ENCODE assay signal across 8 mouse cellular contexts in genomic region chr16:20732925-20733730, GRCm38 (mm10). TPM values are rescaled to one million over a fixed set of nuclear protein-coding genes. Genes with fewer than 3 reads are reported as not detected.
DNase-seq lines count a peak whose midpoint lies in the region; ATAC-seq and TF ChIP-seq lines count a peak whose summit lies in the region.

Gene Chrd, plus strand, starts transcription at chr16:20733127.

- peak within 1 kb of the TSS; percentile 35; the same call in 1 of the 2 replicates for H3K4me3 ChIP-seq in spleen, adult 2 months (ENCODE audit: extremely low read depth, insufficient read depth, insufficient read length)
- peak within 1 kb of the TSS; percentile 59 for H3K4me3 ChIP-seq in heart, adult 2 months
- peak within 1 kb of the TSS; percentile 20 to 49 for H3K4me3 ChIP-seq in liver, embryonic 14.5 days (ENCODE audit: insufficient read depth in 1 of 2, low read depth in 2 of 2, low read length in 2 of 2)
- peak within 1 kb of the TSS; percentile 49 for H3K4me3 ChIP-seq in neural tube, embryonic 14.5 days (ENCODE audit: low read depth, low read length)

- H3K9ac ChIP-seq in heart, adult 2 months (ENCODE audit: low read depth, low read length) = peak within 1 kb of the TSS; percentile 70
- peak within 1 kb of the TSS; percentile 27 for H3K9ac ChIP-seq in liver, embryonic 14.5 days (replicated peaks)
- peak within 1 kb of the TSS; percentile 61 for H3K9ac ChIP-seq in neural tube, embryonic 14.5 days (replicated peaks; ENCODE audit: low read depth, low read length)

- intact Hi-C loops in heart, adult 2 months (cut with DNase I) = no loop called here

- H3K4me2 ChIP-seq in liver, embryonic 14.5 days (ENCODE audit: low read depth) = peak within 1 kb of the TSS; percentile 62
- H3K4me2 ChIP-seq in neural tube, embryonic 14.5 days (ENCODE audit: low read depth, low read length) = peak within 1 kb of the TSS; percentile 72

- 1% methylated on average over 69 of the region's 70 CpGs for WGBS in spleen, adult 2 months
- under 1% methylated on average over 45 of the region's 70 CpGs for WGBS in heart, adult 2 months
- under 1% methylated on average over 66 of the region's 70 CpGs for WGBS in liver, embryonic 14.5 days (ENCODE audit: insufficient replicate concordance)
- under 1% methylated on average over 60 of the region's 70 CpGs for WGBS in neural tube, embryonic 14.5 days

- peaks cover 21% of the 10 kb centered on the region for H3K27me3 ChIP-seq in spleen, adult 2 months (ENCODE audit: control insufficient read depth, insufficient read depth, low read length)
- peaks cover 2% of the 10 kb centered on the region; the same call in 1 of the 2 replicates for H3K27me3 ChIP-seq in heart, adult 2 months (ENCODE audit: control insufficient read depth, insufficient read depth, low read length)
- peaks cover 53% of the 10 kb centered on the region for H3K27me3 ChIP-seq in liver, embryonic 14.5 days (ENCODE audit: control insufficient read depth, insufficient read depth, low read length)
- peaks cover 9% of the 10 kb centered on the region for H3K27me3 ChIP-seq in neural tube, embryonic 14.5 days (ENCODE audit: control insufficient read depth, insufficient read depth, low read length)

- TF ChIP-seq EP300 in heart, adult 2 months (IDR thresholded peaks at IDR 0.05; ENCODE audit: insufficient read depth, low read depth, low read length) = no peak
- TF ChIP-seq EP300 in liver, embryonic 14.5 days (IDR thresholded peaks at IDR 0.05; ENCODE audit: low read depth) = no peak

- H3K27ac ChIP-seq in spleen, adult 2 months (ENCODE audit: insufficient read depth, low read length) = no peak within 1 kb of the TSS
- H3K27ac ChIP-seq in heart, adult 2 months = peak within 1 kb of the TSS; percentile 62
- no peak within 1 kb of the TSS for H3K27ac ChIP-seq in liver, embryonic 14.5 days
- peak within 1 kb of the TSS; percentile 55 for H3K27ac ChIP-seq in neural tube, embryonic 14.5 days (ENCODE audit: low read depth, low read length)

- no peak for TF ChIP-seq CTCF in spleen, adult 2 months (IDR thresholded peaks at IDR 0.05; ENCODE audit: extremely low read depth, insufficient read depth, insufficient read length, insufficient replicate concordance)
- TF ChIP-seq CTCF in heart, adult 2 months (IDR thresholded peaks at IDR 0.05) = no peak
- no peak for TF ChIP-seq CTCF in liver, embryonic 14.5 days (IDR thresholded peaks at IDR 0.05; ENCODE audit: low read depth)

- no peak for TF ChIP-seq POLR2A in spleen, adult 2 months (IDR thresholded peaks at IDR 0.05; ENCODE audit: low read depth, low read length)
- TF ChIP-seq POLR2A in heart, adult 2 months (IDR thresholded peaks at IDR 0.05; ENCODE audit: insufficient read depth, low read depth, low read length) = no peak

- ATAC-seq in liver, embryonic 14.5 days (ENCODE audit: insufficient read depth) = peak; percentile 13; the same call in 1 of the 2 replicates
- ATAC-seq in neural tube, embryonic 14.5 days (ENCODE audit: low read depth) = peak; percentile 81

- no peak for DNase-seq in spleen, adult 2 months (ENCODE audit: low read depth in 1 of 2, low spot score in 2 of 2)
- DNase-seq in spleen, adult 18-20 months = no peak
- peak; percentile 82 for DNase-seq in embryo, embryonic 11 days
- peak; percentile 75 to 80 for DNase-seq in heart, adult 2 months
- DNase-seq in kidney, adult 9 months = peak; percentile 45
- DNase-seq in liver, embryonic 14.5 days (ENCODE audit: low read depth in 3 of 3, low spot score in 3 of 3) = no peak
- no peak for DNase-seq in spleen, adult 12 weeks (ENCODE audit: low spot score)

- H3K9me3 ChIP-seq in liver, embryonic 14.5 days (ENCODE audit: control insufficient read depth, low read length) = no peaks in the 10 kb centered on the region
- H3K9me3 ChIP-seq in neural tube, embryonic 14.5 days (ENCODE audit: control insufficient read depth, low read length) = no peaks in the 10 kb centered on the region

- H3K4me1 ChIP-seq in spleen, adult 2 months (ENCODE audit: control insufficient read depth, insufficient read depth, insufficient read length) = no peaks in the 10 kb centered on the region; the same call in 1 of the 2 replicates
- H3K4me1 ChIP-seq in heart, adult 2 months (ENCODE audit: control insufficient read depth, insufficient read depth, low read length) = no peaks in the 10 kb centered on the region; the same call in 1 of the 2 replicates
- 0 out of 4 replicates have a peak, but pooled peaks cover 0 to 2% of the 10 kb centered on the region in 2 experiments for H3K4me1 ChIP-seq in liver, embryonic 14.5 days (replicated peaks; ENCODE audit: control insufficient read depth in 2 of 2, insufficient read depth in 2 of 2, low read length in 1 of 2)
- peaks cover 13% of the 10 kb centered on the region for H3K4me1 ChIP-seq in neural tube, embryonic 14.5 days (ENCODE audit: control insufficient read depth, insufficient read depth, low read length)

- no peaks in the 10 kb centered on the region for H3K36me3 ChIP-seq in spleen, adult 2 months (ENCODE audit: control insufficient read depth, insufficient read depth, low read length)
- no peaks in the 10 kb centered on the region for H3K36me3 ChIP-seq in heart, adult 2 months (ENCODE audit: control insufficient read depth, insufficient read depth, low read length)
- H3K36me3 ChIP-seq in liver, embryonic 14.5 days (replicated peaks; ENCODE audit: control insufficient read depth, insufficient read depth, low read depth) = no peaks in the 10 kb centered on the region
- H3K36me3 ChIP-seq in neural tube, embryonic 14.5 days (ENCODE audit: control insufficient read depth, insufficient read depth, low read length) = no peaks in the 10 kb centered on the region

- H3K79me2 ChIP-seq in heart, adult 2 months (replicated peaks; ENCODE audit: control insufficient read depth, insufficient read depth, low read length) = no peaks in the 10 kb centered on the region

RNA-seq across cellular contexts. Expression of gene Chrd, which starts in this region (rescaled TPM):
- polyA plus RNA-seq in spleen, adult 2 months (2012; rRNA removed) = 0.63 and 1.6 TPM in 2 replicates
- total RNA-seq in heart, adult 2 months (2021) = 1 to 10 TPM; 2.0 to 2.2 TPM
- 3.6 and 4.8 TPM in 2 replicates for polyA plus RNA-seq in heart, adult 2 months (2012; rRNA removed)
- polyA plus RNA-seq in liver, embryonic 14.5 days (2012; rRNA removed) = 0.42 and 0.71 TPM in 2 replicates
- polyA plus RNA-seq in liver, embryonic 14.5 days (2014; fragmentation: Nextera tagmentation; extraction: Ambion mirVana) = 0.21 and 0.24 TPM in 2 replicates
- 6.6 and 7.0 TPM in 2 replicates for polyA plus RNA-seq in neural tube, embryonic 14.5 days (2014; fragmentation: Nextera tagmentation; extraction: Ambion mirVana)

Comparison
In these comparisons a context has a peak if more than half of its experiments do, and no peak if none do; other contexts are left out.
1. Peak in ATAC-seq, H3K4me3 ChIP-seq, H3K9ac ChIP-seq and H3K4me2 ChIP-seq in liver, embryonic 14.5 days; RNA of the gene not detected or under 1 TPM.
2. DNase-seq: peak in embryo, embryonic 11 days (single experiment), heart, adult 2 months (2 of 2) and kidney, adult 9 months (single experiment); none in spleen, adult 2 months (0 of 2), spleen, adult 18-20 months (0 of 2), liver, embryonic 14.5 days (0 of 3) and spleen, adult 12 weeks (single experiment).
3. H3K27ac ChIP-seq: peak in heart, adult 2 months (single experiment) and neural tube, embryonic 14.5 days (single experiment); none in spleen, adult 2 months (single experiment) and liver, embryonic 14.5 days (single experiment).
4. Peak in every context shown above with its lines, with median percentiles within 50 percentile points of each other: H3K4me3 ChIP-seq and H3K9ac ChIP-seq.